Mouse (Mus musculus) CD8-positive naive resting alpha-beta T cell, adult 2 months (primary cell): ENCODE measurements around the gene Dyx1c1.

Source experiments
- DNase-seq, 2 experiments: peaks; one replicate each; pipeline ENCODE4 v3.0.0; 2022; ENCODE audit warnings: low read depth in 2 of 2, low spot score in 2 of 2

Gene Dyx1c1

DNA sequence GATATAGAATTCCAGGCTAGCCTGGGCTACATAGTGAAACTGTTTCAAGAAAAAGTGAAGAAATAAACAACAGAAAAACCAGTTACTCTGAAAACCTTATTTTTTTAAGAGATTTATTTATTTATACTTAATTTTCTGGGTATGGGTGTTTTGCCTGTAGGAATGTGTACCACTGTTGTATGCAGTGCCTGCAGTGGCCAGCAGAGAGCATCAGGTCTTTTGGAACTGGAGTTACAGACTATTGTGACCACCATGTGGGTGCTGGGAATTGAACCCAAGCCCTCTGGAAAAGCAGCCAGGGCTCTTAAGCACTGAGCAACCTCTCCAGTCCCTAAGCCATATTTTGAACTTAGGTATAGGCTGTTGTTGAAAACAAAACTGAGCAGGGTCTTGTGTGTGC lies 14.4 kb downstream of the Dyx1c1 start:
- DNase-seq: no peak

DNA sequence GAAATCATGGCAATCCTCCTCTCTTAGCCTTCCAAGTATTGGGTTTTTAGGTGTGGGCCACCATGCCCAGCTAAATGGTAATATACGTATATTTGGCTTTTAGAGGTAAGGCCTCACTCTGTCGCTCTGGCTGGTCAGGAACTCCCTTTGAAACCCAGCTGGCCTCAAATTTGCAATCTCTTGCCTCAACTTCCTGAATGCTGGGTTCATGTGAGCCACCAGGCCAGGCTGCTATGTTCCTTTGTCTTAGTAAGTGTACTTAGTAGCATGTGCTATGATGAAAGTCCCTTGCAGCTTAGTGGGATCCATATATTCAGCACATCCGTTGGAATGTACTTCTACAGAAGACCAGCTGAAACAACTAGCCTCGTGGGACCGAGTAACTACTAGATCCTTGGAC lies 16.1 kb downstream of the Dyx1c1 start:
- no peak for DNase-seq

DNA sequence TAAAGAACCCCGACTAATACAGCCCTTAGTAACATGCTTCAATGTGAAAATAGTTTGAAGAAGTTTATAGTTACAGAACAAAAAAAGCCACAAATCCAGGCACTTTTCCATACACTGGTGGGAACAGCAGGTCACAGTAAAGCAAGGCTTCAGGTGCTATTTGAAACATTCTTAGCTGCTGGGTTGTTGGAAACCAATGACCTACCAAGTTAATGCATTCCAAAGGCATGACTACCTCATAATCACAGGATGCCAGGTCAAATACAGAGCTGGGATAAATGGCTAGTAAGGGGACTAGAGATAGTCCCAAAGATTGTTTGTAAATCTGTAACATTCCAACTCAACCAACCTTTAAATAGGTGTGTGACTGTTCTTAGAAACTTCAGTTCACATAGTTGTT lies 16.7 kb downstream of the Dyx1c1 start:
- DNase-seq: no peak

DNA sequence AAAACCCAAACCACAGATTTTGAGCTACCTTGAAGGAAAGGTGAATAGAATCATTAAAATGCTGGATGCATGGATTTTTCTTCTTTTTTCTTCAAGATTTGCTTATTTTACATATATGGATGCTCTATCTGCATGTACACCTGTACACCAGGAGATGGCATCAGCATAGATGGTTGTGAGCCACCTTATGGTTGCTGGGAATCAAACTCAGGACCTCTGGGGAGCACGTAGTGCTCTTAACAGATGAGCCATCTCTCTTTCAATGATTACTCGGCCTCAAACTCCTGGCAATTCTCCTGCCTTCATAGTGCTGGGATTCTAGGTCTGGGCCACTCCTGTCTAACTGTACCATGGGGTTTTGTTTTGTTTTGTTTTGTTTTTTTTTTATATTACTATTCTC lies 24.5 kb downstream of the Dyx1c1 start:
- DNase-seq: peak in 1 of 2 experiments; percentile 12

DNA sequence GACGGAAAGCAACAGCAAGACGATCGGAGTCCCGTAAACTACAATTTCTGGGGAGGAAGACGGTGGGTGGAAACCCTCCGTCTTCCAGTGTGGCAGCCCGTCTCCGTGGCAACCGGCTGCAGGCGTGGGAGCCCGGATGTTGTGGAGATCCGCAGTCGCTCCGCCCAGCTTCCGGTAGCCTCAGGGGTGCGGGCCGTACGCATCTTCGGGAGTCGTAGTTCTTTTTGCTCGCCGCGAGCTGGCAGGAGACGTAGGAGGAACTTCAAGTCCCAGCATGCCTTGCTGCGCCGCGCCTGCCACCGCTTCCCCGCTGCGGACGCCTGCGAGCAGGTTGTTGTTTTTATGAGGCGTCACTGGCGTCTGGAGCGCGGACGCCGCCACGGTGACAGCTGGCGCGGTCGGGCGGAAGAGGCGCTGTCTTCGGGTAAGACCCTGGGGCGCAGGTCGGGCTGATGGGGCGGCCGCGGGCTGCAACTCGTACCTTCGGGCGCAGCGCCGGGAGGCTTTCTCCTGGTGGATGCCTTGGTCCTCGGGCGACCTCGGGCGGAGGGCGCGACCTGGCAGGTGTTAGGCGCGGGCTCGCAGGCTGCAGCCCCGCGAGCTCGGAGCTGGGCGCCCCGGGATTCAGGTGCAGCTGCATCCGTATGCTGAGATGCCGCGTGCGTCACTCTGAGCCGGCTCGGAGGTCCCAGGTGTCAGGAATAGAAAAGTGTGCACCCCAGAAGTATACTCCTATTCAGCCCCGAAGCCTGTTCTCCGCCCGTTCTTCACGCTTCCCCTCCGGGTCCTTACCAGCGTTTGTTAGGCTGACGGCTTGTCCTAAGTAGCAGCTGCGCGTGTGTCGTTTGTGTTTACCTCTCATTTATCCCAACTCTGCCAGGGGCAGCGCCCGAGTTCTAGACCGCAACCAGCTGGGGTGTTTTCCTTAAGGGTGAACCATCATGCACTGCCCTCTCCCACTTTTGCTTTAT lies 26.9 kb downstream of the Dyx1c1 start, which contains the start of the genes Ccpg1os and Ccpg1:
Gene Ccpg1os (minus strand): TSS at position 133 of the 971 bp plus-strand sequence.
Gene Ccpg1 (plus strand): TSS at position 180 of the 971 bp plus-strand sequence.
- DNase-seq: peak; percentile 95 to 97

DNA sequence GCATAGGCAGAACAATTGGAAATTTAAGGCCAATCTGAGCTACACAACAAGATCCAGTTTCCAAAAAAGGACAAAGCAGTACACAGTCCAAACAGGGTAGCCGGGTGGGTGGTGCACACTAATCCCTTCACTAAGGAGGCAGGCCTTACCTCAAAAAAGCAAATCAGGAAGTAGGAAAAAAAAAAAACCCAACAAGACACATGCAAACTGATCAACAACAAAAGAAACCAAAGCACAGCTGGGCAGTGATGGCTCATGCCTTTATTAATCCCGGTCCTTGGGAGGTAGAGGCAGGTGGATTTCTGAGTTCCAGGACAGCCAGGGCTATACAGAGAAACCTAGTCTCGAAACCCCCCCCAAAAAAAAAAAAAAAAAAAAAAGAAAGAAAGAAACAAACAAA lies 29.1 kb downstream of the Dyx1c1 start:
- DNase-seq: no peak

DNA sequence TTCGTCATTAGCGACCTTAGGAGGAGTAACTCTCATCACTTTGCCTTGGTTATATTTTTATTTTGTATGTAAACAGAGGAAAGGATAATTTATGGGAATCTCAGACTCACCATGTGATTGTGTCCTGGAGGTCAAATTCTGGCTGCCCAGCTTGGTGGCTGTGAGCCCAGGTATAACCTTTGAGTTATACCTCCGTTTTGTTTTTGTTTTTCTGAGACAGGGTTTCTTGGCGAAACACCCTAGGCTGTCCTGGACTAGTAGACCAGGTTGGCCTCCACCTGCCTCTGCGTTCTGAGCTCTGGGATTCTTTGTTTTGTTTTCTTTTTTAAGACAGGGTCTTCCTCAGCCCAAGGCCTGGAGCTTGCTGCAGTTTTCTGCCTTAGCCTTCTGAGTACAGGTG lies 30.1 kb downstream of the Dyx1c1 start:
- no peak for DNase-seq

DNA sequence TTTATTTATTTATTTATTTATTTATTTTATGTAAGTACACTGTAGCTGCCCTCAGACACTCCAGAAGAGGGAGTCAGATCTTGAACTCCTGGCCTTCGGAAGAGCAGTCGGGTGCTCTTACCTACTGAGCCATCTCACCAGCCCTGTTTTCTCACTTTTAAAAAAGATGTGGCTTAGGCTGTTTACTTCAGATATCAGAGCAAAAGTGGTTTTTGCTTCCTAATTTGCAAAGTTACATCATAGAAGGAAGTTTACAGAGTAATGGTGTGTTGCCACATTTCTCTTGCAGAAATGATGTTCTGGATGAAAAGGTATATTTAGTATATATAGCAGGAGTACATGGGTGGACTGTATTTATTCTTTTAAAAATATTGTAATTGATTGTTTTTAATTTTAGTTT lies 32.8 kb downstream of the Dyx1c1 start:
- no peak for DNase-seq

DNA sequence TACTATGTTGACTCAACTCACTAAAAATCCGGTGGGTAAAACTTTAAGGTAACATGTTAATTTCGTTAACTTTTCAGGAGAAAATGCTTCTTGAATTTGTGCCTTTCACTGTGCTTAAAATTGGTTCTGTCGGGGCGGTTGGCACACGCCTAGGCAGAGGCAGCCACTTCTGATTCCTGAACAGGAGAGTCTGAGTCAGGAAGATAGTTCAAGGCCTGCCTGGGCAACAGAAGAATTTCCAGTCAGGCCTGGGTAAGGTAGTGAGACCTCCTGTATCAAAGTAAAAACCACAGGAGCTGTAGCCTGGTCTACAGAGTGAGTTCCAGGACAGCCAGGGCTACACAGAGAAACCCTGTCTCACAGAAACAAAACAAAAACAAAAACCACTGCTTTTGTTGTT lies 34.0 kb downstream of the Dyx1c1 start:
- no peak for DNase-seq

DNA sequence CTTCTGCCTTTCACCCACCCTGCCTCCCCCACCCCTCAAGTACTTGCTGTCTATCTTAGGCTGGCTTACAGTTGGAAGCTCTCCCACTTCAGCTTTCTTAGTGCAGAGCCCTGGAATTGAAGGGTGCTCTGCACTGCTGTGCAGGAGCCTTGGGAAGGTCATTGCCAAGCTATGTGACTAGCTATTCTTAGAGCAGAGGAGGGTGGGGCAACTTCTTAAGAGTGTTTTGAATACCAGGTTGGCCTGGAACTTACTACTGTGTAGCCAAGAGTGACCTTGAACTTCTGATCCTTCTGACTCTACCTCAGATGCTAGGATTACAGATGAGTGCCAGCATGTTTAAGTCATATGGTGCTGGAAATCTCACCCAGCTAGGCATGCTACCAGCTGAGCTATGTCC lies 37.6 kb downstream of the Dyx1c1 start:
- DNase-seq: no peak

DNA sequence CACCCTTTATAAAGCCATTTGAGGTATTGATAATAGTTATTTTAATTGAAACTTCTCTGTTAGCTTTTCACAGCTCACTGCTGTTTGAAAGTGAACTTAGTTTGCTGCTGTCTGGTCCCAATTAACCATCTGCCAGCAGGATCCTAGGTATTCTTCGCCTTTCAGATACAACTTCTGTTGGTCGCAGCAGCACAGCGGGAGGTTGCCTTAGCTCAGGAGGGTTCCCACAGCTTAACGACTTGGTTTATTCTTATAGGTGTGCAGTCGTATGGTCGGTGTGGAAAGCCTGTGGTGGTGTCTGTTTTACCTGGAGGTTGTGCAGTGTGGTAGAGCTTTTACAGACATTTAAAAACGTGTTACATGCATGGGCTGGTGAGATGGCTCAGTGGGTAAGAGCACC lies 38.2 kb downstream of the Dyx1c1 start:
- no peak for DNase-seq

DNA sequence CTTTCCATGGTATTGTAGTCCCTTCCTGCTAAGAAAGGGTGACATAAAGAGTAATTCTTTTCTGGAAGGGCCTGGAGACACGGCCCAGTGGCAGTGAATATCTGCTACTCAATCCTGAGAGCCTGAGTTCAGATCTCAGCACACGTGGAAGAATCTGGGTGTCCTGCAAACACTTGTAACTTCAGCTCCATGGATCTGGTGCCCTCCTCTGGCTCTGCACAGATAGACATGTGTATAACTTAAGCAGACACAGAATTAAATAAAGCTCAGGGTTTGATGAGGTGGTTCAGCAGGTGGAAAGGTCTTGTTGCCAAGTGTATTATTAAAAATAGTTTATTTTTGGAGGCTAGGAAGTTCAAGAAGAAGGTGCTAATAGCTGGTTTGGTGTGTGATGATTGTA lies 41.9 kb downstream of the Dyx1c1 start:
- DNase-seq: no peak

DNA sequence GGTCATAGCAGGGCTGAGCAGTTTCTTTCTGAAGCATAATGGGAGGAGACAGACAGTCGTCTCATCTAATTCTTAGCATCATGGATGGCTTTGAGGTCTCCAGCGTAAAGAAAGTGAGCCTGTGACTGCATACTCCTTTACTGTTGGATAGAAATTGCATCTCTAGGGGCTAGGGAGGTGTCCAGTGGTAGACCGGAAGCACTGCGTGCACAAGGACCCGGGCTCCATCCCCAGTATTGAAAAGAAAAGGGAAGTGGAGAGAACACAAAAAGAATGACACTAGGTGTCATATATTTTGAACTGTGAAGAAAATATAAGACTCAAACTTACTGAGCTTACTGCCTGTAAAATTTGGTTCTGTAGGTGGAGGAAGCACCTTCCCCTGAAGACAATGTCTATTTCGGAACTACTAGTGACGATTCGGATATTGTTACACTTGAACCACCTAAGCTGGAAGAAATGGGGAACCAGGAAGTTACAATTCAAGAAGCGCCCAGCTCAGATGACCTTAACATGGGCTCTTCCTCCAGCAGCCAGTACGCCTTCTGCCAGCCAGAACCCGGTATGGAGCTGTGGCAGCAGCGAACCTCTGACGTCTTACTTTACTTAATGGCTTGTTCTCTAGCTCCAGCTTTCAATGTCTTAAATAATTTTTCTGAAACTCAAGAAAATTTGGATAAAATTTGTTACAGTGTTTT lies 42.9 kb downstream of the Dyx1c1 start:
- no peak for DNase-seq

DNA sequence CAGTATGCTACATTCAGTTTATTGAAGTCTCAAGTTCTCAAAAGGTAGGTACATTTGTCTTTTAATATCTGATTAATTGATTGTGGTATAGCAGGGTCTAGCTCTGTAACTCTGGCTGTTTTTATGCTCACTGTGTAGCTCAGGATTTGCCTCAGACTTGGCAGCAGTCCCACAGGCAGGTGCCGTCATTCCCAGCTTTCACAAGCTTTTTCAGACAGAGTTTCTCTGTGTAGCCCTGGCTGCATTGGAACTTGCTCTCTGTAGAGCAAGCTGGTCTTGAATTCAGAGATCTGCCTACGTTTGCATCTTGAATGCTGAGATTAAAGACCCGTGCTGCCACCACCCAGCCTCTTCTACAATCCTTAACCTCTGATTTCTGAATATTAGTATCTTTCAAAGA lies 43.6 kb downstream of the Dyx1c1 start:
- DNase-seq: no peak

DNA sequence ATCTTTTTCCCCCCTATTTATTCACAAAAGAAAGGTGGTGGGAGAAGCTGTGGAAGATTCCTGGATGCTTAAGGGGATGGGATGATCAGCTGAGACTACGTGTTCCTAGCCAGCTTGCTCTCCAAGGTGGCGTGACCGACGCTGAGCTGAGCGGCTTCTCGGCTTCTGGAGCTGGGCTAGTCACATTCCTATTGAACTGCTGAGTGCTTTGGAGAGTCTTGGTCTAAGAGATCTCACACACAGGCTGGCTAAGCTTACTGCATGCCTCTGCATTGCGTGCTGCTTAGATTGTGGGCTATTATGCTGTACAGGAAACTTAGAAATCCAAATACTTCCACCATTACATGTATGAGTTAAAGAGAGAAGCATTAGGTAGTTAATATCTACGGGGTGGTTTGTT lies 45.5 kb downstream of the Dyx1c1 start:
- DNase-seq: no peak

DNA sequence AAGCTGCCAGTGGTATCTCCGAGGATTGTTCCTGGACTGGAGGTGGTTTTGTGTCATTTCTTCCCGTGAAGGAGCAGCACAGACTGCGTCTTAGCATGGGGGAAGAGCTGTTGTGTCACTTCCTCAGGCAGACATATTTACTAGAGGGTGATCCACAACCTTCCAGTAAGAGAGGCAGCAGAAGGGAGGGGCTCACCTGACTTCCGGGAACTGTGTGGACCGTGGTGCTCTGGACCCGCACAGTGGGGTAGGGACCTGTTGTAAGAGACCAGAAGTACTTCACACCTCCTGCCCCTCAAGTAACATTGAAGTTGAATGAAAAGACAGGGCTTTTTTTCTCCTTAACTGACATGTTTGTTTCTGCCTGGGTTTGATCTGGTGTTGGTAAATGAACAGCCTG lies 46.5 kb downstream of the Dyx1c1 start:
- DNase-seq: no peak

DNA sequence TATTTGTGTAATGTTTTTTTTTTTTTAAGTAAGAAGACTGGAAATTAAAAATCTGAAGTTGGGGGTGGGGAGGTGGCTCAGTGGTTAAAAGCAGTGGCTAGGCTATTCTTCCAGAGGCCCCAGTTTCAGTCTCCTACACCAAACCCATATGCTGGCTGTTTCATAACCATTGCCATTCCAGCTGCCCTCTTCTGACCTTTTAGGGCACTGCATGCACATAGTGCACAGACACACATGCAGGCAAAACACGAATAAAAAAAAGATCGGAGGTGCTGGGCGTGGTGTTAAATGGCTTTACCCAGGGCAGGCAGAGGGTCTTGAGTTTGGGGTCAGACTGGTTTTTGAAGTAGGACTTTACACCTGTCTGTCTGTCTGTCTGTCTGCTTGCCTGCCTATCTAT lies 47.6 kb downstream of the Dyx1c1 start:
- peak in 1 of 2 experiments; percentile 6 for DNase-seq

DNA sequence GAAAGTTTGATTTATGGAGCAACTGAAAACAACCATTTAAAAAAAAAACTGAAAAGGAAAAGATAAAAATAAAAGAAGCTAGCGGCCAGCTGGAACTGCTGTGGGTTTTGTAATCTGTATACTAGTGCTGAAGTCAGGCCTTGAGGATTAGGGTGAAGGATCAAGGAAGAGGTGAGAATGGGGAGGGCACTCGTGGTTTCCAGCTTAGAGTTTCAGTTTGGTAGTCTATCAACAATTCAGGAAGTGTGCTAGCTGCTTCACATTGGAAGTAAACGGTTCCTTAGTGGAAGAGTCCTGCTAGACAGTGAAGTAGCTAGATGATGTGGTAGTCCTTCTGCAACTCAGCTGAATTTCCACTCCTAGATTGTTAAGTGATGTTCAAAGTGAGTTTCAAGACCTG lies 49.8 kb downstream of the Dyx1c1 start:
- no peak for DNase-seq

DNA sequence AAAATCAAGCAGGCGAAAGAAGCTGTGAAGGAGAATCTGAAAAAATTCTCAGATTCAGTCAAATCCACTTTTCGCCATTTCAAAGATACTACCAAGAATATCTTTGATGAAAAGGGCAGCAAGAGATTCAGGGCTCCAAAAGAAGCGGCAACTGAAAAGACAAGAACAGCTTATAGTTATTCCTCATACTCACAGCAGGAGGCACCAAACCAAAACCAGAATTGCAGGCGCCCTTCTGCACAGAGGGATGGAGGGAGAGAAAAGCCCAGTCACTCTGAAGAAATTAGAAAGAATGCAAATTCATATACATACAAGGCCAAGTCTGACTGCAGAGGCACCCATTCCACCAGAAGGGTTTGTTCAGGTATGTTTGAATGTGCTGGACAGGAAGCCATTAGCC lies 54.0 kb downstream of the Dyx1c1 start:
- DNase-seq: no peak

DNA sequence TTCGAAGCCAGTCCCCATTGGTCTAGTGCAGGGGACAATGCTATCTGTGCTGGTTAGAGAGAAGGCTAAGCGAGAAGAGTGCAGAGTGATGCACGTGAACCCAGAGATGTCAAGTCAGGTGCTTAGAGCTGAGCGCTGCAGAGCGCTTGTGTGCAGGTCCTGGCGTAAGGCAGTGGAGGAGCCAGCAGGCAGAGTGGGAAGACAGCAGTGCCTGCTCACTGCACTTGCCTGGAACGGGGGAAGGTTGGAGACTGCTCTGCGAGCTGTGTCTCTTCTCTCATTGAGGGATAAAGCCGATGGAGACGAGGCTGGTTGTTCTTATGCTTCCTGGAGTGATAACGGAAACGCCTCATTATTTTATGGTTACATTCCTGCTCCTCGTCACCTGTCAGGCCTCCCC lies 56.1 kb downstream of the Dyx1c1 start:
- DNase-seq: no peak

DNA sequence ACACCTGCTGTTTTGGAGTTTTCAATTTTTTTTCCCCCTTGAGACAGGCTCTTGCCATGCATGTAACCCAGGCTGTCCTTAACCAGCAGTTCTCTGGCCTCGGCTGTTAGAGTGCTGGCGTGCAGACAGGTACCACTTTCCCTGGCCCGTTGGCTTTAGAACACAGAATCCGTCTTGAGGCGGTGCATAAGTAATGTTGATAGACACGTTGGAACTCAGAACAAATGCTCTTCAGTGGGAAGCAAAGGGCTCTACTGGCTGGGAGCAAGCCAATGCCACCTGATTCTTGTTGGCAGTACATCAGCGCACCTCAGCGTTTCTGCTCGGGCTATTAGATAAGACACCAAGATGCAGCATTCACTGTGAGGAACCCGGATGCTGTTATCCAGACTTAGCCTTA lies 61.3 kb downstream of the Dyx1c1 start:
- DNase-seq: no peak

DNA sequence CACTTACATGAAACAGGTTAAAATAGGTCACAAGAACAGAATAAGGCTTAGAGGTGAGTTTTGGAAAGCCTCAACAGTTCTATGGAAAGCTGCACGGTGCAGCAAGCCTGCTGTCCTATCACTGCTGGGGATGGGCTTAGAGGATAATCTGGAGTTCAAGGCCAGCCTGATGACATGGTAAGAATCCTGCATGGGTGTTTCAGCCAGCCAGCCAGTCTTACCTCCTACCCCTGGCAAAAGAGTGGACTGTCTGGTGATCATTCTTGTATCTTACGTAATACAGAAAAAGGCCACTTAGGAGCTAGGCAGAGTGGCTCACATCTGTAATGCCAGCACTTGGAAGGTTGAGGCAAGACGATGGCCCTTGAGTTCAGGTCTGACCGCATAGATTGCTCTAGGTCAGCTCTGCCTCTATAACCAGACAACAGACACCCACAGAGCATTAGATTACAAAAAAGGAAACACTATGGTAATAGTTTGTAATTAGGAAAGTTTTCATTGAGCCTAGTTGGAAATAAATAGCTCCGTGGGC lies 62.0 kb downstream of the Dyx1c1 start:
- DNase-seq: no peak
